Mouse (Mus musculus): ENCODE results near the gene Erf. TPM values are rescaled to one million over a fixed set of nuclear protein-coding genes. Genes with fewer than 3 reads are reported as not detected.

Erf gene
- total and polyA plus RNA-seq, 3 experiments = 16.5 to 52.8 (median 26.6) TPM

GRCm38 (mm10) chr7:25238829-25239623, 11.5 kb downstream of the Erf start:
- peak; percentile 87 for DNase-seq

GRCm38 (mm10) chr7:25238015-25238706, 12.4 kb downstream of the Erf start:
- peak; percentile 95 for DNase-seq

GRCm38 (mm10) chr7:25237249-25238014, 13.1 kb downstream of the Erf start, which contains the start of gene Gsk3a:
Gene Gsk3a (minus strand): TSS chr7:25237851.
- DNase-seq = peak; percentile 99

GRCm38 (mm10) chr7:25235526-25235925, 15.0 kb downstream of the Erf start:
- no peak for DNase-seq

GRCm38 (mm10) chr7:25233061-25233460, 17.5 kb downstream of the Erf start:
- no peak for DNase-seq

- no peak for DNase-seq
Measured at GRCm38 (mm10) chr7:25232101-25232648, 18.4 kb downstream of the Erf start.

- no peak for DNase-seq
Measured at GRCm38 (mm10) chr7:25230690-25231285, 19.8 kb downstream of the Erf start.

- DNase-seq = no peak
Measured at GRCm38 (mm10) chr7:25227523-25228300, 22.8 kb downstream of the Erf start.

- DNase-seq = no peak
Measured at GRCm38 (mm10) chr7:25222275-25222967, 28.1 kb downstream of the Erf start.

- DNase-seq = peak; percentile 99
Measured at GRCm38 (mm10) chr7:25221102-25221883, 29.3 kb downstream of the Erf start, which contains the start of gene Zfp526. Gene Zfp526 (plus strand): TSS chr7:25221425.

- DNase-seq = peak; percentile 68
Measured at GRCm38 (mm10) chr7:25220457-25221101, 30.0 kb downstream of the Erf start, which contains the start of gene Dedd2. Gene Dedd2 (minus strand): TSS chr7:25220615.

- DNase-seq = peak; percentile 98
Measured at GRCm38 (mm10) chr7:25219756-25220456, 30.7 kb downstream of the Erf start.

GRCm38 (mm10) chr7:25219416-25219750, 31.2 kb downstream of the Erf start:
- DNase-seq = no peak

- peak; percentile 69 for DNase-seq
Measured at GRCm38 (mm10) chr7:25218705-25219415, 31.7 kb downstream of the Erf start.

GRCm38 (mm10) chr7:25217653-25218395, 32.7 kb downstream of the Erf start:
- DNase-seq = no peak

GRCm38 (mm10) chr7:25214172-25214571, 36.4 kb downstream of the Erf start:
- no peak for DNase-seq

GRCm38 (mm10) chr7:25213099-25213498, 37.5 kb downstream of the Erf start:
- no peak for DNase-seq
